Mouse (Mus musculus): Measurements from ENCODE around the gene 4930432M17Rik.

Gene 4930432M17Rik

DNA sequence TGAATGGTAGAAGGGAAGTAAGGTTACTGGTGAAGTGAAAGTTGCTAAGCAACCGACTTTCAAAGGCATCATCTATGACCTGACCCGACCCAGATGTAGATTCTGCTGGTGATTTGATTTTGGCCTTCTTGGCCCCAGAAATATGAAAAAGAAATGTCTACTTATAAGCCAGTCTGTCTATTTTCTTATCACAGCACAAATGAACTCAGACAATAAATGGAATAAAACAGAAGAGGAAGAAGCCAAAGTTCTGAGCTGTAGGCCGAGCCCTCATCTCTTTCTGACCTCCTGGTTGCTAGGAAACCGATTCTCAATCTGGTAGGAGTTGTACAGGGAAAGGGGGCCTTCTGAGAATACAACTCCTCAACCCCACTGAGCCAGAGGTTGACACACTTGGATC is at the start of gene 4930432M17Rik:
4930432M17Rik (plus strand) TSS at position 301 of the 400 bp plus-strand sequence.
- DNase-seq (ENCODE audit: extremely low spot score, low spot score): no peak

DNA sequence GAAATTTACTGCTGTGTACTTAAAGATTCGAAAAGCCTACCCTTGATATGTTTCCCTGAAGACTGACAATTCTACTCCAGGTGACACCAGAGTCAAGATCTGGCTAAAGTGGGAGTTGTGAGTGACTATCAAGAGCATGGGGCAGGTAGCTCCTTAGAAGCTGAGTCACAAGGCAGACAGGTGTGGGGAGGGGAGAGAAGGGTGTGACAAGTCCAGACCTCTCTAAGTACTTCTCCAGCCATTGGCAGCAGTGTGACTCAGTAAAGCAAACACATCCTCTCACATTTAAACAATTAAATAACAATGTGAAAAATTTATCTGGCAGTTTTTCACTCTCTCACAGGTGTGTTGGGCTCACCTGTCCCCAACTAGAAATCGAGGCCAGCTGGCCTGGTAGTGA is 44.9 kb upstream of the 4930432M17Rik start:
- no peak for DNase-seq (ENCODE audit: extremely low spot score, low spot score)

DNA sequence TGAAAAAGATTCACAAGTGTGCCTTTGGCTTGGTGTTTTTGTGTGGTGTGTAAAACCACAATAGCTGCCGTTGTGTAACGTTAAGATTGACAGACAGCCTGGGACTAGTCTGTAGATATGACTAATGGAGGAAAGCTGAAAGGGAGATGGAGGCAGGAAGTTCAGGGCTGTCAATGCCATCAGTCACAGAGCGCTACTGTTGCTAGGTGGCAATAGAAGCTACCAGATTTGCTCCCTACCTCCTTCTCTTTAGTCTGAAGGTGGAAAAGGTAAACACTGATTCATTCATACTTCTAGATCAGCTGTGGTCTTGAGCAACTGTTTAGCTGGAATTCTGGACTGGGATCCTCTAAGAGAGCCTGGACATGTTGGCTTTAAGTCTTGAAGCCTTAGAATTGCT is 44.3 kb upstream of the 4930432M17Rik start:
- DNase-seq (ENCODE audit: extremely low spot score, low spot score): no peak

DNA sequence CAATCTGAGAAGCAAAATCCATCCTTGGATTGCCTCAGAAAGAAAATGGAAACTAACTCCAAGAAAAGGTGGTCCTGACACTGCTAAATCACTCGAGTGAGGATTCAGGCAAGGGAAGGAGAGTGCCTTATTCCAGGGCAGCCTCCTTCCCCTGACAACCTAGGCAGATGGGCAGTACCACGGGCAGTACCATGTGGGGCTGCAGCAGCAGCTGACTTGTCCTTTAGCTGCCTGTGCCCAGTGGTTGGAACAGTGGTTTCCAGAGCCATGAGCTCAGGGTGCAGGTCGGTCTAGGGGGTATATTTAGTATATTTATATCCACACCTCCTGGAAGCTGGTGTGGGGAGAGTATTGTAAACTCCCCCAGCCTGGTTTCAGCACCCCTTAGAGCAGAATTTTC is 42.3 kb upstream of the 4930432M17Rik start:
- no peak for DNase-seq (ENCODE audit: extremely low spot score, low spot score)

DNA sequence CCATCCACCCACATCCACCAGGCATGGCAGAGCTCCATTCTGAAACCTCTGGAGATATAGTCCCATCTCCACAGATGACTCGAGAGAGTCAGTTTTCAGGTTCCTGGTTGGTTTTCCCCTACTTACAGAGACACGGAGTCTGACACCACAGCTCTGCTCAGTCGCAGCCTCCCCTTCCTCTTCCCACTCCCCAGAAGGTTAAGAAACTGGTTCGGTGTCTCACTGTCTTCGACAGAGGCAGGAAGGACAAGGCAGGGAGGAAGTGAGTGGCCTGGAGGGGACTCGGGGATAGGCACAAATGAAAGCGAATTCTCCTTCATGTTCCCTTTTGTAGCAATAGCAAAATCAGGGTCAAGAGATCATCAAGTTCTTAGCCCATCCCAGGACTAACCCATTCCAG is 39.9 kb upstream of the 4930432M17Rik start:
- DNase-seq (ENCODE audit: extremely low spot score, low spot score): no peak

DNA sequence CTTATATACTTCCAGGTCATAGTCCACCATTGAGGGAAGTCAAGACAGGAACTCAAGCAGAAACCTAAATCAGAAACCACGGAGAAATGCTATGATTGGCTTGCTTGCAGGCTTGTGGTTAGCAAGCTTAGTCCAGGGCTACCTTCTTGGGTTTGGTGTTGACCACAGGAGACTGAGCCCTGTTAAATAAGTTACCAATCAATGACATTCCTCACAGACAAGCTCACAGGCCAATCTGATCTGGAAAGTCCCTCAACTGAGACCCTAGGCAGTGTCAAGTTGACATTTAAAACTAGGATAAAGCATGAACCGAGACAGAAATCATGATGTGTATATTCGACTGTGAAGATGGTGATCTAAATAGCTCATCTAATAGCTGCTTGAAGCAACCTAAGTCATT is 35.6 kb upstream of the 4930432M17Rik start:
- DNase-seq (ENCODE audit: extremely low spot score, low spot score): no peak

GRCm38 (mm10) chr3:121635505-121635904 is 35.1 kb upstream of the 4930432M17Rik start:
- no peak for DNase-seq (ENCODE audit: extremely low spot score, low spot score)

GRCm38 (mm10) chr3:121636315-121636714 is 34.2 kb upstream of the 4930432M17Rik start:
- no peak for DNase-seq (ENCODE audit: extremely low spot score, low spot score)

DNA sequence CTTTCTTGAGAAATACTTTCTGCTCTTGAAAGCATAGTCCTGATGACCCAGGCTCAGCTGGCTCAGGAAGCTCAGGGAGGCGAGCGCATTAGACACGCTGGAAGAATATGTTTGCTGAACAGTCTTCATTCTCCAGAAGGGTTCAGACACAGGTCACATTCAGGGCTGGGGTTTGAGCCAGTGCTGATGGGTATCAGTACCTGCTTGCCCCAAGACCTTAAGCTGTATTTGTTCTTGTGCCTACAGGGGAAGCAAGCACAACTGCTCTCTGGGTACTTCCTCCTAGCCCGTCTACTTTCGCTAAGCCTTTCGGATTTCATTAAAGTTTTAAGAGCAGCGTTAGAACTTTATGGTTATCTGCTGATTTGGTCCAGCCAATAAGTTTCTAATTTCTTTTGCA is 33.8 kb upstream of the 4930432M17Rik start:
- no peak for DNase-seq (ENCODE audit: extremely low spot score, low spot score)

GRCm38 (mm10) chr3:121637792-121638191 is 32.8 kb upstream of the 4930432M17Rik start:
- DNase-seq (ENCODE audit: extremely low spot score, low spot score): no peak

DNA sequence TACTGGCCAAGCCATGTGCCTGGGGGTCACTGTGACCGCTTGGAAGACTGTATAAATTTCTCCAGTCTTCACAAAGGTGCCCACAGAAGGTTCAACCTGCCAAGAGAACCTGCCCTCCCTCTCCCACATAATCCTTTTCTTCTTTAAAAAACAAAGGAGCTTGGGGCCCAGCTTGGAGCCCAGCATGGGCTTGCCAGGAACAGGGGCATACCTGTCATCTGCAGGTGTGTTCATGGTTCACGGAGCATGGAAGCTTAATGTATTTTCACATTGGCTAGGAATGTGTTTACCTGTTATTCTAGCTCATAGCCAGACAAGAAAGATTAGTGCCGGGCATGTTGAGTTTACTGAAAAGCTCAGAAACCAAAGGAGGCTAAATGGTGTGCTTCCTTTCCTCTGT is 32.3 kb upstream of the 4930432M17Rik start:
- DNase-seq (ENCODE audit: extremely low spot score, low spot score): no peak

DNA sequence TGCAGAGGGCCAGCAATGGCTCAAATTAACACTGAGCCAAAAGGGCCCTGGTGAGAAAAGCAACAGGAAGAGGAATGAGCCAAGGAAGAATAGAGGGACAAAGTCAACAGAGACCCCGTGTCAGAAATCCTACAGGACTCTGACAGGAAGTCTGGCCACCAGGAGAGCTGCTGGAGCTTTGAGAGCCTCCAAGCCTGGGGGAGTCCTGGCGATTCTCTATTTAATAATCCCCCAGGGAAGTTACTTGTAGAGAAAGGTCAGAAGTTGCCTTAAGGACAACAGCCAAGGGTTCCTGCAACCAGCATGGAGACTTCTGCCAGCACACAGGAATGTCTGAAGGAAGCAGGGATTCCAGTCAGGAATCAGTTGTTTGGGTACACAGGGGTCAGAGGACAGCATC is 30.0 kb upstream of the 4930432M17Rik start:
- no peak for DNase-seq (ENCODE audit: extremely low spot score, low spot score)

- DNase-seq (ENCODE audit: extremely low spot score, low spot score): no peak
Measured at GRCm38 (mm10) chr3:121643236-121643635, 27.3 kb upstream of the 4930432M17Rik start.

- DNase-seq (ENCODE audit: extremely low spot score, low spot score): peak; percentile 59
Measured at GRCm38 (mm10) chr3:121645447-121645846, 25.1 kb upstream of the 4930432M17Rik start.

GRCm38 (mm10) chr3:121646364-121647048 is 24.1 kb upstream of the 4930432M17Rik start:
- peak; percentile 37 for DNase-seq (ENCODE audit: extremely low spot score, low spot score)

GRCm38 (mm10) chr3:121648238-121648778 is 22.3 kb upstream of the 4930432M17Rik start:
- DNase-seq (ENCODE audit: extremely low spot score, low spot score): no peak

DNA sequence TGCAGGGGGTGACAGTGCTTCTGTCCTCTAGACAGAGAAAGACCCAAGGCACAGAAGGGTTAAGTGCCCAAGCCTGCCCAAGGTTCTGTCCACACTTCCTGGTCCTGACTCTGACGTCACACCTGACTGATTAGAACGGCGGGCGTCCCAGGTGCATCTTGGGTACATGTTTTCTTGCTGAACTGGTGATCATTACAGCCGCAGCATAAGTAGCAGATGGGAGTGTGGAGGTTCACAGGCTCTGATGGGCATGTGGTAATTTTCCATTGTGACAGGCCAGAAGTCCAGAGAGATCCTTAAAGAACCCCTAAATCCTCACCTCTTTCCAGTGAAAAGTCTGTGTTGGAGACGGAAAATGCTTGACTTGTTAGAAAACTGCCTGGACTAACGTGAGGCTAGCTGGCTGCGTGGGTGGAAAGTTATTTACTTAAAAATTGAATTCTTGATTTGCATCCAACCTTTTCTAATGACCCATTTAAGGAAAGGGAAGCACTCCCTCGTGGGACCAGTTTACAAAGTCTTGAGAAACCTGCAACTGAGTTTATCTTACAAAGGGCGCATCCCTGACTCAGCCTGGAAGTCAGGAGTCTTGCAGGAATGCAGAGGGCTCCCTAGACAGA is 20.4 kb upstream of the 4930432M17Rik start:
- DNase-seq (ENCODE audit: extremely low spot score, low spot score): no peak

- DNase-seq (ENCODE audit: extremely low spot score, low spot score): no peak
Measured at GRCm38 (mm10) chr3:121651710-121652109, 18.9 kb upstream of the 4930432M17Rik start.

GRCm38 (mm10) chr3:121652186-121652585 is 18.4 kb upstream of the 4930432M17Rik start:
- DNase-seq (ENCODE audit: extremely low spot score, low spot score): no peak

DNA sequence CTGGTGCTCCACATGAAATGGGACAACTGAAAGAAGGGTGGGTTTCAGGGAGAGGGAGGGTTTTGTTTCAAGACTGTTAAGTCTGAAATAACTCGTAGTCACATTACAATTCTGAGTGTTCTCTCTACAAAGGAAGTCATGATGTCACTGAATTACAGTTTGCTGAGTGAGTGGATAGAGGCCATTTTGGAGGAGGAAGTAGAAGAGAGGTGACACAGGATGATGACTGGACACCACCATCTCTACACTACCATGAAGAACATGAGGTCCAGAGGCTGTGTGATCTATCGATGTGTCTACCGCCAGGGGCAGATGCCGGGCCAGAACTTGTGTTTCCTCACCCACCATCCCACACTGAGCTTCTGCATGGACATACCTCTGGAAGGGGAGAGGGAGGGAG is 13.6 kb upstream of the 4930432M17Rik start:
- no peak for DNase-seq (ENCODE audit: extremely low spot score, low spot score)

DNA sequence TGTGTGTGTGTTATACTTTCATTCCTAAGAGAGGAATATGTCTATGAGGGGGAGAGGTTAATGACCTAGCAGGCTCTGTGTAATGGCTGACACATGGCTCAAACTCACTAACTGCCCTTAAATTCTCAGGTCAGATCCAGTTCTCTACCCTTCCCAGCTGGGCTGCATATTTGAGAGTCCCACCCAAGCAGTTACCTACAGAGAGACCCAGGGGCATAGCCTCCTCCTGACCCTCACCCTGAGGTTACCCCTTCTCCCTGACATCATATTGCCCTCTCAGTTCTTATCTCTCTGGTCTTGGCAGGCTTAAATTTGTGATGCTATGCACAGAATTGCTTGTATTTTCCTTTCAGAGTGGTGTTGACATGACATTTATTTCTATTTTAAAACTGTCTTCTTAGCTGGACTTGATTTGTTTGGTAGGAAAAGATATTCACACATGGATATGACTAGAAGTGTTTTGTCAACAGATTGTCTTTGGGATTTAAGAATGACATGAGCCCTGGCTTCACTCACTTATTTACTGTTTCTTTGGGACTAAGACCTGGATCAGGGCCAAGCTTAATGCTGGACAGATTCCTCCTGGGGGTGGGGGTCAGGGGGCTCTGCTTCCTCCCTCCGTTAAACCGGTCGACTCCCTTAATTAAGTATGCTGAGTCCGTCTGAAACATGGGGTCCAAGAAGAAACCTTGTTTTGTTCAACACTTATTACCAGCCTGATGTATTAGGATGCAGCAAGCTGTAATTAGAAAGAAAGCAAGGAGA is 7.7 kb upstream of the 4930432M17Rik start:
- DNase-seq (ENCODE audit: extremely low spot score, low spot score): no peak

GRCm38 (mm10) chr3:121663470-121663847 is 7.1 kb upstream of the 4930432M17Rik start:
- no peak for DNase-seq (ENCODE audit: extremely low spot score, low spot score)

Data from neural tube, embryonic 10.5 days (tissue).